Mouse (Mus musculus): ENCODE measurements at regions not wholly inside any gene's neighbourhood (a gene's known extent, or its start where the extent isn't known, plus 50 kb on each side); places are given as distances from the start of the nearest gene placed in this dataset.

DNA sequence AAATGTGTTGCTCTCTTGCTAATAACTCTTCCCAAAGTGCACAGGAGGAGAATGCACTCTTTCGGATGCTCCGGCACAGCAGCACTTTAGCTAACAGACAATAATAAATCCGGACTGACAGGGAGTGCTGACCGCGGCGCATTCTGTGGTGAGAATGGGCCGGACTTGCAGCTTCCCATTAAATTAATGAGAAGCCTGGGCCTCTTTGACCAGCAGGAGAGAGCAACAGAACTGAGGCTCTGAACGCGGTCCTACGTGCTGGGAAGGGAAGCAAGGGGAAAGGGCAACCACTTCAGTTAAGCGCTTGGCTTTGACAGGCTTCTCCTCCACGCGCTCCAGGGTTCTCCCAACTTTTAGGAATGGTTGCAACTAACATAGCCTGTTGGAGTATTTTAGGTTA, 117.2 kb upstream of the Usp25 start:
- Histone ChIP-seq H3K4me3 (replicated peaks) (no peak overlapping the region), H3K4me2 (peak overlapping the region; percentile 37), H3K9me3 (no peaks in the 10 kb centered on the region), H3K9ac (no peak overlapping the region), H3K36me3 (no peaks in the 10 kb centered on the region), H3K27me3 (replicated peaks) (no peaks in the 10 kb centered on the region), H3K4me1 (no peaks in the 10 kb centered on the region), H3K27ac (no peak overlapping the region)
- 17% methylated on average over 13 of the region's 13 CpGs for WGBS
- no peak for ATAC-seq (ENCODE audit: insufficient read depth, low FRiP score, low read depth)

DNA sequence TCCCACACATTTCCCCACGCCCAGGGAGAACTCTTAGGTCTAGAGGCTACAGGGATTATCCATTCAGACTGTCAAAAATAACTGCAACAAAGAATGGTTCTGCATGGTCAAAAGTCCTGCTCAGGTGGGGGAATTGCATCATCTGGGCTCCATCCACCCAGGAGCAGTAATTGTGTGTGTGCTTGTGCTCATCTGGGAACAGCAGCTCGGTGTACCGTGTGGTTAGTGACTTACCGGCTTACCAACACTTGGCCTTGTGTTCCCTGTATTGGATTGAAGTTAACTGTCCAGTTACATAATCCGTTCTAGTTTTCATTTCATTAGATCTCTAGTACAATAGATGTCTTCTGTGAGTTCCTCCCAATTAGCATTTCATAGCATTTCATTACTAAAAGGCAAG, 117.7 kb upstream of the Usp25 start:
- H3K4me2 ChIP-seq: no peak overlapping the region
- 67% methylated on average over 5 of the region's 5 CpGs for WGBS
- H3K27me3 ChIP-seq (replicated peaks): no peaks in the 10 kb centered on the region
- no peak overlapping the region for H3K27ac ChIP-seq
- no peak for ATAC-seq (ENCODE audit: insufficient read depth, low FRiP score, low read depth)
- no peaks in the 10 kb centered on the region for H3K36me3 ChIP-seq
- H3K9ac ChIP-seq: no peak overlapping the region
- no peaks in the 10 kb centered on the region for H3K9me3 ChIP-seq
- H3K4me3 ChIP-seq (replicated peaks): no peak overlapping the region
- no peaks in the 10 kb centered on the region for H3K4me1 ChIP-seq

DNA sequence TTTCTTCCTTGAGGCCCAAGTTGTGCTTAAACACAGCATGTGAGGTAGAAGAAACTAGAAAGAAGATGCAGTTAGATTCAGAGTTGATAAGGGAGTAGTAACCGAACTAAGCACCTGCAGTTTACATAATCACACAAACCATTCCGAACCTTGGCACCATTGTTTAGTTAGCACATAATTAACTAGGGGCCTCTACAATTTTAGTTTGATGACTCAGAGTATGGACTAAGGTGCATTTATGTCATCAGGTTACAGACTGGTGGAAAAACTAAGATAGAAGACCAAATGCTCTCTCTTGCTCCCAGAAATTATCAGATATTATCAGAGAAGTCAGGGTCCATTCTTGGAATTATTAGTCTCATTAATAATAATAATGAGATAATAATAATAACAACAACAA, 134.9 kb upstream of the Usp25 start:
- Histone ChIP-seq H3K4me3 (replicated peaks) (no peak overlapping the region), H3K27me3 (replicated peaks) (no peaks in the 10 kb centered on the region), H3K9ac (no peak overlapping the region), H3K27ac (no peak overlapping the region), H3K36me3 (no peaks in the 10 kb centered on the region), H3K4me2 (no peak overlapping the region), H3K9me3 (no peaks in the 10 kb centered on the region), H3K4me1 (no peaks in the 10 kb centered on the region)
- ATAC-seq (ENCODE audit: insufficient read depth, low FRiP score, low read depth): no peak
- WGBS: 42% methylated on average over 2 of the region's 2 CpGs

GRCm38 (mm10) chr16:76875397-76876018, 138.0 kb upstream of the Usp25 start:
- Histone ChIP-seq H3K27ac (no peak overlapping the region), H3K4me3 (replicated peaks) (no peak overlapping the region), H3K36me3 (no peaks in the 10 kb centered on the region), H3K9ac (no peak overlapping the region), H3K4me1 (no peaks in the 10 kb centered on the region), H3K27me3 (replicated peaks) (no peaks in the 10 kb centered on the region), H3K9me3 (no peaks in the 10 kb centered on the region), H3K4me2 (no peak overlapping the region)
- ATAC-seq (ENCODE audit: insufficient read depth, low FRiP score, low read depth): no peak
- 88% methylated on average over 3 of the region's 3 CpGs for WGBS

- H3K4me3 ChIP-seq (replicated peaks): no peak overlapping the region
- no peaks in the 10 kb centered on the region for H3K36me3 ChIP-seq
- 31% methylated on average over 4 of the region's 4 CpGs for WGBS
- H3K27me3 ChIP-seq (replicated peaks): no peaks in the 10 kb centered on the region
- no peak overlapping the region for H3K4me2 ChIP-seq
- ATAC-seq (ENCODE audit: insufficient read depth, low FRiP score, low read depth): no peak
- H3K27ac ChIP-seq: no peak overlapping the region
- H3K9me3 ChIP-seq: no peaks in the 10 kb centered on the region
- no peaks in the 10 kb centered on the region for H3K4me1 ChIP-seq
- no peak overlapping the region for H3K9ac ChIP-seq
Measured at GRCm38 (mm10) chr16:76866465-76866802, 147.1 kb upstream of the Usp25 start.

- Histone ChIP-seq H3K4me3 (replicated peaks) (no peak overlapping the region; the same call in 1 of the 2 replicates), H3K9ac (no peak overlapping the region), H3K27me3 (replicated peaks) (no peaks in the 10 kb centered on the region), H3K4me1 (no peaks in the 10 kb centered on the region), H3K27ac (no peak overlapping the region), H3K9me3 (no peaks in the 10 kb centered on the region), H3K36me3 (no peaks in the 10 kb centered on the region), H3K4me2 (peak overlapping the region; percentile 43)
- WGBS: 27% methylated on average over 8 of the region's 12 CpGs
- no peak for ATAC-seq (ENCODE audit: insufficient read depth, low FRiP score, low read depth)
Measured at GRCm38 (mm10) chr16:76865731-76866464, 147.6 kb upstream of the Usp25 start.

DNA sequence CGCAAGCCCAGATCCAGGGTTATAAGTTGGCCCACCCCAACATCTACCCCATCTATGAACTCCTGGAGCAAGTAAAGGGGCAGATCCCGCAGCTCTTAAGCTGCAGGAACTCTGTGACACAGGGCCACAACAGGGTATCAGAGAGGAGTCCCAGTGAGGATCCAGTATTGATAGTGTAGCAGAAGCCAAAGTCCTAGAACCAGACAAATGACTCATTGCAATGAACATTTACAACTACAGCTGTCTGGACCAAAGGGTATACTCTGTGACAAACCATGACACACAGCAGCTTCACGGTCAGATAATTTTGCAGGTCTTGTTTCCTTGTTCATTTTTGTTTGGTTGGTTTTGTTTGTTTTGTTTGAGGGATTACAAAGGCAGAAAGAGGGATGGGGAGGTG, 149.1 kb upstream of the Usp25 start:
- Histone ChIP-seq H3K9ac (no peak overlapping the region), H3K27me3 (replicated peaks) (no peaks in the 10 kb centered on the region), H3K27ac (no peak overlapping the region), H3K4me1 (no peaks in the 10 kb centered on the region), H3K4me3 (replicated peaks) (no peak overlapping the region), H3K9me3 (no peaks in the 10 kb centered on the region), H3K36me3 (no peaks in the 10 kb centered on the region), H3K4me2 (no peak overlapping the region)
- ATAC-seq (ENCODE audit: insufficient read depth, low FRiP score, low read depth): no peak; the same call in 1 of the 2 replicates
- 89% methylated on average over 3 of the region's 3 CpGs for WGBS

DNA sequence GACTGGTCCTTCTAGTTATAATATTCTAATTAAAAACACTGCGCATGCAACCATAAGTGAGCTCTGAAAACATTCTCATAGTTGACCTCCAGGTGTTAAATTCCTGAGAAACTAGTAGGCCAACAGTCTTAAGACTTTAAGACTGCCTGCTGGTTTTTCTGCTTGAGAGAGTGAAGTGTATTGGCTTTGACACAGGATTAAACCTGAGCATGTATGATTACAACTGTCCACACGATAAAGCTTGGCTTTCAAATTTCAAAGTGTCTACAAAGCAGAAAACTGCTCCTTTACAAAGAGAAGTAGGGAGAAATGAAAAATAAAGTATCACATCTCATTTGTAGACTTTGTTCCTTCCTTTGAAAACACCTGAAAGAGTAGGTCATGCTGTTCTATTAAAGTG, 157.7 kb upstream of the Usp25 start:
- Histone ChIP-seq H3K36me3 (no peaks in the 10 kb centered on the region), H3K9ac (no peak overlapping the region), H3K27me3 (replicated peaks) (no peaks in the 10 kb centered on the region), H3K4me2 (no peak overlapping the region), H3K4me1 (no peaks in the 10 kb centered on the region), H3K9me3 (no peaks in the 10 kb centered on the region), H3K27ac (no peak overlapping the region), H3K4me3 (replicated peaks) (no peak overlapping the region)
- 88% methylated on average over 2 of the region's 2 CpGs for WGBS
- ATAC-seq (ENCODE audit: insufficient read depth, low FRiP score, low read depth): no peak

DNA sequence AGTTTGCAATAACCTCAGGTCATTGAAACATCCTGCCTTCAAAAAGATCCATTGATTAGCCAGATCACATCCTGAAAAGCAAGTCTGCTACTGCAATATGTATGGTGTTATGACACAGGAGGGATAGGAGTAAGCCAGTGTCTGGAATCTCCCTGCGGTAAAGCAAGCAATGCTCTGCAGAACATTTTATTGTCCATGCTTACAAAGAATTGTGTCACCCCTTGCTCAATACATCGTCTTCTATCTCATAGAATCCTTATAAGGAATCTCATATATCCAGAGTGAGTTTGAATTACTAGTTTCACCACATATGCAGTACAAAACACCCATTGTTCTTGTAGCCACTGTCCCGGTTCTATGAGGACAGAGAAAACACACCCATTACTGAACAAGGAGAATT, 162.1 kb upstream of the Usp25 start:
- Histone ChIP-seq H3K4me3 (replicated peaks) (no peak overlapping the region), H3K4me1 (no peaks in the 10 kb centered on the region), H3K4me2 (no peak overlapping the region), H3K36me3 (no peaks in the 10 kb centered on the region), H3K27ac (no peak overlapping the region), H3K9me3 (no peaks in the 10 kb centered on the region), H3K9ac (no peak overlapping the region), H3K27me3 (replicated peaks) (no peaks in the 10 kb centered on the region)
- WGBS: 65% methylated on average over 3 of the region's 3 CpGs
- no peak for ATAC-seq (ENCODE audit: insufficient read depth, low FRiP score, low read depth)

DNA sequence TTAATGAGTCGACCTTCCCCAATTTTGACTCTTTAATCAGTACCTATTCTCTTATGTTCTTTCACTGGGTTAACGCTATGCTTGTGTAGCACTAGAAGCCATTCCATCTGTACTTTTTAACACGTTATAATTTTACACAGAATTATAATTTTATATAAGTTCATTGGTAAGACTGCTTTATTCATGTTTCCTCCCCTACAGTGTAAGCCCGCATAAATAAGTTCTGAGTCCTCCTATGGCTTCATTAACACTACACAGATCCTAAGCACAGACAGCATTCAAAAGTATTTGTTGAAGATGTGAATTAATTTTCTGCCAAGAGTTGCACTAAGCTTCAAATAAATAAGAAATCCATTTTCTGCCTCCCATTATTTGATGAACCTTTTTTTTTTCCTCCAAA, 176.1 kb upstream of the Usp25 start:
- WGBS: 85% methylated on average over 4 of the region's 4 CpGs
- no peaks in the 10 kb centered on the region for H3K4me1 ChIP-seq
- no peak overlapping the region for H3K27ac ChIP-seq
- no peak overlapping the region for H3K4me2 ChIP-seq
- no peaks in the 10 kb centered on the region for H3K27me3 ChIP-seq (replicated peaks)
- H3K36me3 ChIP-seq: no peaks in the 10 kb centered on the region
- ATAC-seq (ENCODE audit: insufficient read depth, low FRiP score, low read depth): no peak
- no peak overlapping the region for H3K4me3 ChIP-seq (replicated peaks)
- no peak overlapping the region for H3K9ac ChIP-seq
- no peaks in the 10 kb centered on the region for H3K9me3 ChIP-seq

DNA sequence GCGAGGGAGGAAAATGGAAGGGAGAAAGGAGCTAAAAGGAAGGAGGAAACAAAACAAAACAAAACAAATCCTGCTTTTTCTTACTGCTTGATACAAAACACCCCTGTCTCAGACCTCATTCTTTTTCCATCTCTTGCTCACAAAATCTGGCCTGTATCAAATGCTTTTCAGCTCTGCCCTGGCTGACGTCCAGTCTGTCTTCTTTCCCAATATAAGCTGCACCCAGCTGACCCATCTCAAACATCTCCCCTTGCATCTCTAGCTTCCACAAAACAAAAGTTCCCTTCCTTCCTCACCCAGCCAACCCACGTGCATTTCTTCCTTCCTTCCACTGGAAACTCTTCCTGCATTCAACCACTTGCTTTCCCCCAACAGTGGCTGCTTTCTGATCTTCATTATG, 183.1 kb upstream of the Usp25 start:
- Histone ChIP-seq H3K9ac (no peak overlapping the region), H3K4me1 (no peaks in the 10 kb centered on the region), H3K36me3 (no peaks in the 10 kb centered on the region), H3K9me3 (no peaks in the 10 kb centered on the region), H3K27ac (0 out of 2 replicates have a peak overlapping the region, but pooled peaks have one; percentile 12), H3K4me2 (no peak overlapping the region), H3K4me3 (replicated peaks) (no peak overlapping the region), H3K27me3 (replicated peaks) (no peaks in the 10 kb centered on the region)
- WGBS: 26% methylated on average over 3 of the region's 3 CpGs
- no peak for ATAC-seq (ENCODE audit: insufficient read depth, low FRiP score, low read depth)

- Histone ChIP-seq H3K36me3 (no peaks in the 10 kb centered on the region), H3K4me2 (no peak overlapping the region), H3K27me3 (replicated peaks) (no peaks in the 10 kb centered on the region), H3K4me1 (no peaks in the 10 kb centered on the region), H3K4me3 (replicated peaks) (no peak overlapping the region), H3K9ac (no peak overlapping the region), H3K27ac (no peak overlapping the region), H3K9me3 (no peaks in the 10 kb centered on the region)
- no peak for ATAC-seq (ENCODE audit: insufficient read depth, low FRiP score, low read depth)
- 86% methylated on average over 7 of the region's 7 CpGs for WGBS
Measured at GRCm38 (mm10) chr16:76827674-76828441, 185.6 kb upstream of the Usp25 start.

All from stomach, embryonic 15.5 days (tissue).